Mouse (Mus musculus): Measurements from ENCODE around the gene Ppp1r15a.

DNA sequence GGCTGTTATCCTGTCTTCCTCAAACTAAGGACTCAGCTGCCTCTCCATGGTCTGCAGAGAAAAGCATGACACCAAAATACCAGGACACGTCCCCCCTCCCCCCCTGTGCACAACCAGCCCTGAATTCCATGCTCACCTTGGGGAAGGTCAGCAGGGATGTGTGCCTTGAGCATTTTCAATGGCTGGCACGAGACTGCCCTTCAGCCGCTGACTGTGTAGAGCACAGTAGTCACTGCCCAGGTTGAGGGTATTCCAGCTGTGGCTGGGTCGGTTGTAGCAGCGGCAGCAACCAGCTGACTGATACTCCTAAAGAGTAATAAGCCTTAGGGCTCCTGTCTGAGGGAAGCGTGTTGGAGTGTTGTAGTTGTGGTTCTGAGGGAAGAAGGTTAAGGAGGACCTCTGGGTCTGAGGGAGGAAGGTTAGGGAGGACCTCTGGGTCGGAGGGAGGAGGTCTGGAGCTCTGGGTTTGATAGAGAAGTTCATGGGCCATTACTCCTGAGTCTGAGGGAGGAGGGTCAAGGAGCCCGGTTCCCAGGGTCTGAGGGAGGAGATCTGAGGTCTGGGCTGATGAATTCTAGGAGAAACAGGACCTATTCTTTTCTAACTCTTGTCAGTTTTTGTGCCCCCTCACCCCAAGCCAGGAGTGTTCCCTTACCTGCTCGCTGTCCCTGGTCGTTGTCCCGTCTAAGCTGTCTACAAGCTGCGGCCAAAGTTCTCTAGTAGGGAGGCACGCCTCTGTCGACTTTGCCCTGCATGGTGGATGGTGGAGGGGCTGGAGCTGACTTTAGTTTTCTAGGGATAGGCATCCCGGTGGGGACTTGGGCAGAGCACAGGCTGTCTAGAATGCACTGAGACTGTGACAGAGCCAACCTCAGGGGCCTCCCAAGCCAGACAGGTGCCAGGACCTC is 48.7 kb upstream of the Ppp1r15a start:
- TF ChIP-seq MYOD1 (IDR thresholded peaks at IDR 0.05; ENCODE audit: control insufficient read depth, insufficient read length, low read depth), result no peak
- no peak for TF ChIP-seq CTCF (IDR thresholded peaks at IDR 0.05; ENCODE audit: control insufficient read depth, insufficient read depth, insufficient read length)
- TF ChIP-seq MAX (IDR thresholded peaks at IDR 0.05), result no peak
- TF ChIP-seq USF1 (IDR thresholded peaks at IDR 0.05; ENCODE audit: low read depth), result no peak
- TF ChIP-seq CEBPB (IDR thresholded peaks at IDR 0.05; ENCODE audit: low read depth), result no peak

Measured in C2C12 (cell line).